Mouse (Mus musculus): ENCODE measurements around the gene Gltpd2. TPM values are rescaled to one million over a fixed set of nuclear protein-coding genes. Genes with fewer than 3 reads are reported as not detected.

The Gltpd2 gene
- polyA plus RNA-seq, 1 experiment from 2014 or later: 0.27 TPM

- Histone ChIP-seq H3K27me3 (ENCODE audit: control insufficient read depth, insufficient read depth, low read length) (no peaks in the 10 kb centered on the region), H3K9ac (replicated peaks; ENCODE audit: low read depth, low read length) (no peak overlapping the region), H3K4me3 (ENCODE audit: low read depth, low read length) (no peak overlapping the region), H3K4me1 (ENCODE audit: control insufficient read depth, insufficient read depth, low read length) (no peaks in the 10 kb centered on the region), H3K4me2 (ENCODE audit: low read depth, low read length) (no peak overlapping the region), H3K9me3 (ENCODE audit: control insufficient read depth, low read length) (no peaks in the 10 kb centered on the region), H3K36me3 (ENCODE audit: control insufficient read depth, insufficient read depth, low read length) (no peaks in the 10 kb centered on the region), H3K27ac (ENCODE audit: low read depth, low read length) (no peak overlapping the region)
- WGBS: 71% methylated on average over 14 of the region's 14 CpGs
- ATAC-seq (ENCODE audit: low read depth): no peak
Measured at GRCm38 (mm10) chr11:70499566-70500475, 19.2 kb upstream of the Gltpd2 start.

GRCm38 (mm10) chr11:70500476-70500812 lies 18.6 kb upstream of the Gltpd2 start:
- no peak overlapping the region for H3K9ac ChIP-seq (replicated peaks; ENCODE audit: low read depth, low read length)
- H3K4me2 ChIP-seq (ENCODE audit: low read depth, low read length): no peak overlapping the region
- 92% methylated on average over 1 of the region's 1 CpGs for WGBS
- no peak for ATAC-seq (ENCODE audit: low read depth)
- H3K9me3 ChIP-seq (ENCODE audit: control insufficient read depth, low read length): no peaks in the 10 kb centered on the region
- no peak overlapping the region for H3K4me3 ChIP-seq (ENCODE audit: low read depth, low read length)
- no peaks in the 10 kb centered on the region for H3K27me3 ChIP-seq (ENCODE audit: control insufficient read depth, insufficient read depth, low read length)
- no peaks in the 10 kb centered on the region for H3K36me3 ChIP-seq (ENCODE audit: control insufficient read depth, insufficient read depth, low read length)
- H3K27ac ChIP-seq (ENCODE audit: low read depth, low read length): no peak overlapping the region
- no peaks in the 10 kb centered on the region for H3K4me1 ChIP-seq (ENCODE audit: control insufficient read depth, insufficient read depth, low read length)

GRCm38 (mm10) chr11:70502018-70502417 lies 17.0 kb upstream of the Gltpd2 start:
- H3K4me1 ChIP-seq (ENCODE audit: control insufficient read depth, insufficient read depth, low read length): no peaks in the 10 kb centered on the region
- no peak overlapping the region for H3K27ac ChIP-seq (ENCODE audit: low read depth, low read length)
- H3K4me3 ChIP-seq (ENCODE audit: low read depth, low read length): no peak overlapping the region
- H3K9me3 ChIP-seq (ENCODE audit: control insufficient read depth, low read length): no peaks in the 10 kb centered on the region
- WGBS: 83% methylated on average over 3 of the region's 3 CpGs
- H3K27me3 ChIP-seq (ENCODE audit: control insufficient read depth, insufficient read depth, low read length): no peaks in the 10 kb centered on the region
- H3K9ac ChIP-seq (replicated peaks; ENCODE audit: low read depth, low read length): no peak overlapping the region
- ATAC-seq (ENCODE audit: low read depth): no peak
- no peaks in the 10 kb centered on the region for H3K36me3 ChIP-seq (ENCODE audit: control insufficient read depth, insufficient read depth, low read length)
- H3K4me2 ChIP-seq (ENCODE audit: low read depth, low read length): no peak overlapping the region

GRCm38 (mm10) chr11:70504970-70505369 lies 14.0 kb upstream of the Gltpd2 start, which contains the start of gene Tm4sf5:
TSS of gene Tm4sf5 (plus strand) at chr11:70505244.
- Histone ChIP-seq H3K4me1 (ENCODE audit: control insufficient read depth, insufficient read depth, low read length) (no peaks in the 10 kb centered on the region), H3K36me3 (ENCODE audit: control insufficient read depth, insufficient read depth, low read length) (no peaks in the 10 kb centered on the region), H3K27ac (ENCODE audit: low read depth, low read length) (no peak within 1 kb of the TSS), H3K9ac (replicated peaks; ENCODE audit: low read depth, low read length) (no peak within 1 kb of the TSS), H3K9me3 (ENCODE audit: control insufficient read depth, low read length) (no peaks in the 10 kb centered on the region), H3K27me3 (ENCODE audit: control insufficient read depth, insufficient read depth, low read length) (no peaks in the 10 kb centered on the region), H3K4me3 (ENCODE audit: low read depth, low read length) (no peak within 1 kb of the TSS), H3K4me2 (ENCODE audit: low read depth, low read length) (no peak within 1 kb of the TSS)
- no peak for ATAC-seq (ENCODE audit: low read depth)
- WGBS: 69% methylated on average over 9 of the region's 9 CpGs

GRCm38 (mm10) chr11:70506385-70506784 lies 12.6 kb upstream of the Gltpd2 start:
- H3K36me3 ChIP-seq (ENCODE audit: control insufficient read depth, insufficient read depth, low read length): no peaks in the 10 kb centered on the region
- H3K27ac ChIP-seq (ENCODE audit: low read depth, low read length): no peak overlapping the region
- no peaks in the 10 kb centered on the region for H3K4me1 ChIP-seq (ENCODE audit: control insufficient read depth, insufficient read depth, low read length)
- 33% methylated on average over 4 of the region's 4 CpGs for WGBS
- H3K9ac ChIP-seq (replicated peaks; ENCODE audit: low read depth, low read length): no peak overlapping the region
- no peak for ATAC-seq (ENCODE audit: low read depth)
- H3K9me3 ChIP-seq (ENCODE audit: control insufficient read depth, low read length): no peaks in the 10 kb centered on the region
- no peaks in the 10 kb centered on the region for H3K27me3 ChIP-seq (ENCODE audit: control insufficient read depth, insufficient read depth, low read length)
- no peak overlapping the region for H3K4me2 ChIP-seq (ENCODE audit: low read depth, low read length)
- no peak overlapping the region for H3K4me3 ChIP-seq (ENCODE audit: low read depth, low read length)

- 68% methylated on average over 7 of the region's 7 CpGs for WGBS
- Histone ChIP-seq H3K27ac (ENCODE audit: low read depth, low read length) (no peak overlapping the region), H3K9ac (replicated peaks; ENCODE audit: low read depth, low read length) (no peak overlapping the region), H3K4me2 (ENCODE audit: low read depth, low read length) (no peak overlapping the region), H3K36me3 (ENCODE audit: control insufficient read depth, insufficient read depth, low read length) (no peaks in the 10 kb centered on the region), H3K4me3 (ENCODE audit: low read depth, low read length) (no peak overlapping the region), H3K4me1 (ENCODE audit: control insufficient read depth, insufficient read depth, low read length) (no peaks in the 10 kb centered on the region), H3K9me3 (ENCODE audit: control insufficient read depth, low read length) (no peaks in the 10 kb centered on the region), H3K27me3 (ENCODE audit: control insufficient read depth, insufficient read depth, low read length) (no peaks in the 10 kb centered on the region)
- no peak for ATAC-seq (ENCODE audit: low read depth)
Measured at GRCm38 (mm10) chr11:70506962-70507515, 12.0 kb upstream of the Gltpd2 start.

GRCm38 (mm10) chr11:70509753-70510564 lies 9.0 kb upstream of the Gltpd2 start:
- Histone ChIP-seq H3K4me2 (ENCODE audit: low read depth, low read length) (peak overlapping the region; percentile 33; the same call in 1 of the 2 replicates), H3K4me3 (ENCODE audit: low read depth, low read length) (no peak overlapping the region), H3K36me3 (ENCODE audit: control insufficient read depth, insufficient read depth, low read length) (no peaks in the 10 kb centered on the region), H3K9me3 (ENCODE audit: control insufficient read depth, low read length) (no peaks in the 10 kb centered on the region), H3K4me1 (ENCODE audit: control insufficient read depth, insufficient read depth, low read length) (no peaks in the 10 kb centered on the region), H3K9ac (replicated peaks; ENCODE audit: low read depth, low read length) (no peak overlapping the region), H3K27me3 (ENCODE audit: control insufficient read depth, insufficient read depth, low read length) (no peaks in the 10 kb centered on the region), H3K27ac (ENCODE audit: low read depth, low read length) (no peak overlapping the region)
- WGBS: 11% methylated on average over 19 of the region's 19 CpGs
- peak; percentile 21; the same call in 1 of the 2 replicates for ATAC-seq (ENCODE audit: low read depth)

- ATAC-seq (ENCODE audit: low read depth): no peak
- Histone ChIP-seq H3K4me2 (ENCODE audit: low read depth, low read length) (no peak overlapping the region), H3K36me3 (ENCODE audit: control insufficient read depth, insufficient read depth, low read length) (no peaks in the 10 kb centered on the region), H3K9me3 (ENCODE audit: control insufficient read depth, low read length) (no peaks in the 10 kb centered on the region), H3K4me3 (ENCODE audit: low read depth, low read length) (no peak overlapping the region), H3K27ac (ENCODE audit: low read depth, low read length) (no peak overlapping the region), H3K4me1 (ENCODE audit: control insufficient read depth, insufficient read depth, low read length) (no peaks in the 10 kb centered on the region), H3K9ac (replicated peaks; ENCODE audit: low read depth, low read length) (no peak overlapping the region), H3K27me3 (ENCODE audit: control insufficient read depth, insufficient read depth, low read length) (no peaks in the 10 kb centered on the region)
- 76% methylated on average over 2 of the region's 2 CpGs for WGBS
Measured at GRCm38 (mm10) chr11:70511242-70511641, 7.8 kb upstream of the Gltpd2 start.

- no peak for ATAC-seq (ENCODE audit: low read depth)
Measured at GRCm38 (mm10) chr11:70511825-70512224, 7.2 kb upstream of the Gltpd2 start.

More at GRCm38 (mm10) chr11:70511825-70512224, 7.2 kb upstream of the Gltpd2 start:
- 90% methylated on average over 7 of the region's 7 CpGs for WGBS
- Histone ChIP-seq H3K9me3 (ENCODE audit: control insufficient read depth, low read length) (no peaks in the 10 kb centered on the region), H3K9ac (replicated peaks; ENCODE audit: low read depth, low read length) (no peak overlapping the region), H3K36me3 (ENCODE audit: control insufficient read depth, insufficient read depth, low read length) (no peaks in the 10 kb centered on the region), H3K4me3 (ENCODE audit: low read depth, low read length) (no peak overlapping the region), H3K27ac (ENCODE audit: low read depth, low read length) (no peak overlapping the region), H3K4me1 (ENCODE audit: control insufficient read depth, insufficient read depth, low read length) (no peaks in the 10 kb centered on the region), H3K27me3 (ENCODE audit: control insufficient read depth, insufficient read depth, low read length) (no peaks in the 10 kb centered on the region), H3K4me2 (ENCODE audit: low read depth, low read length) (no peak overlapping the region)
